Mouse (Mus musculus) retina, postnatal 1 day (tissue): Measurements from ENCODE around the gene Igf2r.

Source experiments
- DNase-seq: peaks from one replicate; pipeline ENCODE4 v3.0.0-alpha.2; 2012

The Igf2r gene

GRCm38 (mm10) chr17:12781101-12781500 is 11.6 kb upstream of the Igf2r start:
- DNase-seq = no peak

- DNase-seq = no peak
Measured at GRCm38 (mm10) chr17:12780125-12780524, 10.7 kb upstream of the Igf2r start.

GRCm38 (mm10) chr17:12779442-12779841 is 10.0 kb upstream of the Igf2r start:
- DNase-seq = no peak

- no peak for DNase-seq
Measured at GRCm38 (mm10) chr17:12773956-12774355, 4.5 kb upstream of the Igf2r start.

- DNase-seq = no peak
Measured at GRCm38 (mm10) chr17:12770500-12770899, 1.0 kb upstream of the Igf2r start.

- DNase-seq = no peak
Measured at GRCm38 (mm10) chr17:12768415-12769379, 767 bp downstream of the Igf2r start.

- no peak for DNase-seq
Measured at GRCm38 (mm10) chr17:12767294-12767852, 2.1 kb downstream of the Igf2r start.

- no peak for DNase-seq
Measured at GRCm38 (mm10) chr17:12763412-12763811, 6.1 kb downstream of the Igf2r start.

GRCm38 (mm10) chr17:12760355-12761146 is 8.9 kb downstream of the Igf2r start:
- no peak for DNase-seq

- DNase-seq = no peak
Measured at GRCm38 (mm10) chr17:12759646-12760074, 9.8 kb downstream of the Igf2r start.

- no peak for DNase-seq
Measured at GRCm38 (mm10) chr17:12758701-12759455, 10.6 kb downstream of the Igf2r start.

GRCm38 (mm10) chr17:12757990-12758389 is 11.5 kb downstream of the Igf2r start:
- DNase-seq = no peak

- no peak for DNase-seq
Measured at GRCm38 (mm10) chr17:12757161-12757560, 12.3 kb downstream of the Igf2r start.

- DNase-seq = no peak
Measured at GRCm38 (mm10) chr17:12755951-12756350, 13.5 kb downstream of the Igf2r start.

- DNase-seq = no peak
Measured at GRCm38 (mm10) chr17:12755146-12755545, 14.3 kb downstream of the Igf2r start.

GRCm38 (mm10) chr17:12754243-12755007 is 15.0 kb downstream of the Igf2r start:
- DNase-seq = no peak

- DNase-seq = no peak
Measured at GRCm38 (mm10) chr17:12753050-12753449, 16.4 kb downstream of the Igf2r start.

GRCm38 (mm10) chr17:12751641-12752040 is 17.8 kb downstream of the Igf2r start:
- DNase-seq = no peak

GRCm38 (mm10) chr17:12751218-12751617 is 18.2 kb downstream of the Igf2r start:
- DNase-seq = no peak

GRCm38 (mm10) chr17:12750591-12751170 is 18.8 kb downstream of the Igf2r start:
- DNase-seq = no peak
